Mouse (Mus musculus): ENCODE results near the gene Cbx7. TPM values are rescaled to one million over a fixed set of nuclear protein-coding genes. Genes with fewer than 3 reads are reported as not detected.
"Not testable (repeated sequence)": the region's sequence is repeated elsewhere in the genome, so short reads cannot be mapped to it uniquely, and the experiment has no call there.

Gene Cbx7
- polyA plus RNA-seq, 1 experiment from 2014 or later, result 2.8 TPM

GRCm38 (mm10) chr15:79939501-79939900, 31.4 kb downstream of the Cbx7 start:
- H3K36me3 ChIP-seq (replicated peaks); H3K4me3 ChIP-seq; DNase-seq (ENCODE audit: extremely low spot score, low spot score); H3K27ac ChIP-seq; H3K9me3 ChIP-seq: not testable (repeated sequence)
- H3K27me3 ChIP-seq (ENCODE audit: poor library complexity, severe bottlenecking), result peaks cover 15% of the 10 kb centered on the region
- H3K4me1 ChIP-seq, result peaks cover 11% of the 10 kb centered on the region
- WGBS, result 83% methylated on average over 6 of the region's 7 CpGs

GRCm38 (mm10) chr15:79939020-79939419, 31.9 kb downstream of the Cbx7 start:
- no peak overlapping the region for H3K27ac ChIP-seq
- H3K4me3 ChIP-seq, result no peak overlapping the region
- H3K36me3 ChIP-seq (replicated peaks), result no peaks in the 10 kb centered on the region
- DNase-seq (ENCODE audit: extremely low spot score, low spot score), result no peak
- 96% methylated on average over 12 of the region's 12 CpGs for WGBS
- peaks cover 16% of the 10 kb centered on the region for H3K4me1 ChIP-seq
- peaks cover 20% of the 10 kb centered on the region for H3K27me3 ChIP-seq (ENCODE audit: poor library complexity, severe bottlenecking)
- no peaks in the 10 kb centered on the region for H3K9me3 ChIP-seq

- Histone ChIP-seq H3K9me3 (no peaks in the 10 kb centered on the region), H3K27ac (no peak overlapping the region), H3K4me3 (no peak overlapping the region), H3K36me3 (replicated peaks) (no peaks in the 10 kb centered on the region), H3K27me3 (ENCODE audit: poor library complexity, severe bottlenecking) (peaks cover 46% of the 10 kb centered on the region), H3K4me1 (peaks cover 43% of the 10 kb centered on the region)
- DNase-seq (ENCODE audit: extremely low spot score, low spot score), result no peak
- WGBS, result 76% methylated on average over 7 of the region's 7 CpGs
Observed at GRCm38 (mm10) chr15:79936374-79936751, 34.6 kb downstream of the Cbx7 start.

GRCm38 (mm10) chr15:79935654-79936373, 35.1 kb downstream of the Cbx7 start:
- H3K27me3 ChIP-seq (ENCODE audit: poor library complexity, severe bottlenecking), result peaks cover 52% of the 10 kb centered on the region
- DNase-seq (ENCODE audit: extremely low spot score, low spot score), result no peak
- no peaks in the 10 kb centered on the region for H3K36me3 ChIP-seq (replicated peaks)
- H3K27ac ChIP-seq, result no peak overlapping the region
- no peak overlapping the region for H3K4me3 ChIP-seq
- H3K4me1 ChIP-seq, result peaks cover 43% of the 10 kb centered on the region
- WGBS, result 23% methylated on average over 9 of the region's 9 CpGs
- no peaks in the 10 kb centered on the region for H3K9me3 ChIP-seq

- DNase-seq (ENCODE audit: extremely low spot score, low spot score), result peak; percentile 37
- H3K4me1 ChIP-seq, result peaks cover 43% of the 10 kb centered on the region
- no peak overlapping the region for H3K27ac ChIP-seq
- WGBS, result 3% methylated on average over 10 of the region's 10 CpGs
- H3K9me3 ChIP-seq, result no peaks in the 10 kb centered on the region
- peaks cover 60% of the 10 kb centered on the region for H3K27me3 ChIP-seq (ENCODE audit: poor library complexity, severe bottlenecking)
- peak overlapping the region; percentile 78 for H3K4me3 ChIP-seq
- no peaks in the 10 kb centered on the region for H3K36me3 ChIP-seq (replicated peaks)
Observed at GRCm38 (mm10) chr15:79934776-79935175, 36.1 kb downstream of the Cbx7 start.

GRCm38 (mm10) chr15:79933670-79934514, 37.0 kb downstream of the Cbx7 start:
- peak overlapping the region; percentile 78 for H3K4me3 ChIP-seq
- peaks cover 43% of the 10 kb centered on the region for H3K4me1 ChIP-seq
- DNase-seq (ENCODE audit: extremely low spot score, low spot score), result peak; percentile 40
- no peaks in the 10 kb centered on the region for H3K9me3 ChIP-seq
- H3K36me3 ChIP-seq (replicated peaks), result no peaks in the 10 kb centered on the region
- H3K27me3 ChIP-seq (ENCODE audit: poor library complexity, severe bottlenecking), result peaks cover 69% of the 10 kb centered on the region
- H3K27ac ChIP-seq, result 0 out of 2 replicates have a peak overlapping the region, but pooled peaks have one; percentile 21
- WGBS, result under 1% methylated on average over 22 of the region's 22 CpGs

GRCm38 (mm10) chr15:79933052-79933669, 37.8 kb downstream of the Cbx7 start:
- peaks cover 76% of the 10 kb centered on the region for H3K27me3 ChIP-seq (ENCODE audit: poor library complexity, severe bottlenecking)
- 4% methylated on average over 22 of the region's 22 CpGs for WGBS
- peaks cover 44% of the 10 kb centered on the region for H3K4me1 ChIP-seq
- H3K36me3 ChIP-seq (replicated peaks), result no peaks in the 10 kb centered on the region
- no peak for DNase-seq (ENCODE audit: extremely low spot score, low spot score)
- peak overlapping the region; percentile 78 for H3K4me3 ChIP-seq
- H3K9me3 ChIP-seq, result no peaks in the 10 kb centered on the region
- H3K27ac ChIP-seq, result 0 out of 2 replicates have a peak overlapping the region, but pooled peaks have one; percentile 21

GRCm38 (mm10) chr15:79932323-79932987, 38.5 kb downstream of the Cbx7 start:
- Histone ChIP-seq H3K9me3 (no peaks in the 10 kb centered on the region), H3K4me3 (peak overlapping the region; percentile 78), H3K27ac (peak overlapping the region; percentile 83), H3K36me3 (replicated peaks) (no peaks in the 10 kb centered on the region), H3K4me1 (peaks cover 51% of the 10 kb centered on the region), H3K27me3 (ENCODE audit: poor library complexity, severe bottlenecking) (peaks cover 76% of the 10 kb centered on the region)
- DNase-seq (ENCODE audit: extremely low spot score, low spot score), result peak; percentile 88
- under 1% methylated on average over 62 of the region's 62 CpGs for WGBS

GRCm38 (mm10) chr15:79931496-79932141, 39.3 kb downstream of the Cbx7 start:
- H3K9me3 ChIP-seq, result no peaks in the 10 kb centered on the region
- peaks cover 76% of the 10 kb centered on the region for H3K27me3 ChIP-seq (ENCODE audit: poor library complexity, severe bottlenecking)
- DNase-seq (ENCODE audit: extremely low spot score, low spot score), result no peak
- H3K4me3 ChIP-seq, result peak overlapping the region; percentile 78
- H3K4me1 ChIP-seq, result peaks cover 59% of the 10 kb centered on the region
- H3K36me3 ChIP-seq (replicated peaks), result no peaks in the 10 kb centered on the region
- no peak overlapping the region for H3K27ac ChIP-seq
- WGBS, result 18% methylated on average over 13 of the region's 13 CpGs

- WGBS, result 85% methylated on average over 3 of the region's 3 CpGs
- Histone ChIP-seq H3K27me3 (ENCODE audit: poor library complexity, severe bottlenecking) (peaks cover 64% of the 10 kb centered on the region), H3K4me1 (peaks cover 50% of the 10 kb centered on the region), H3K4me3 (no peak overlapping the region), H3K9me3 (no peaks in the 10 kb centered on the region), H3K27ac (no peak overlapping the region), H3K36me3 (replicated peaks) (no peaks in the 10 kb centered on the region)
- DNase-seq (ENCODE audit: extremely low spot score, low spot score), result no peak
Observed at GRCm38 (mm10) chr15:79929734-79930133, 41.2 kb downstream of the Cbx7 start.

GRCm38 (mm10) chr15:79928736-79929135, 42.2 kb downstream of the Cbx7 start:
- 74% methylated on average over 2 of the region's 2 CpGs for WGBS
- Histone ChIP-seq H3K4me1 (peaks cover 40% of the 10 kb centered on the region), H3K4me3 (no peak overlapping the region), H3K9me3 (no peaks in the 10 kb centered on the region), H3K27ac (no peak overlapping the region), H3K27me3 (ENCODE audit: poor library complexity, severe bottlenecking) (peaks cover 54% of the 10 kb centered on the region), H3K36me3 (replicated peaks) (no peaks in the 10 kb centered on the region)
- DNase-seq (ENCODE audit: extremely low spot score, low spot score), result no peak

- no peak for DNase-seq (ENCODE audit: extremely low spot score, low spot score)
- Histone ChIP-seq H3K4me1 (peaks cover 36% of the 10 kb centered on the region), H3K27me3 (ENCODE audit: poor library complexity, severe bottlenecking) (peaks cover 49% of the 10 kb centered on the region), H3K27ac (no peak overlapping the region), H3K4me3 (peak overlapping the region; percentile 67; the same call in 1 of the 2 replicates), H3K9me3 (no peaks in the 10 kb centered on the region), H3K36me3 (replicated peaks) (no peaks in the 10 kb centered on the region)
- 96% methylated on average over 3 of the region's 3 CpGs for WGBS
Observed at GRCm38 (mm10) chr15:79928316-79928715, 42.6 kb downstream of the Cbx7 start.
